Mouse (Mus musculus) forebrain, embryonic 16.5 days (tissue): ENCODE results near the gene Gba2. TPM values are rescaled to one million over a fixed set of nuclear protein-coding genes. Genes with fewer than 3 reads are reported as not detected.

Experiments
- ATAC-seq: fragments of 200-750 bp; cut with Nextera tagmentation; 2 replicates; pipeline ENCODE4 v1.8.0; 2017; ENCODE audit warnings: mild to moderate bottlenecking, moderate library complexity
- H3K27ac ChIP-seq: fragments of 300-500 bp; sonication (generic); 2 replicates; pipeline ENCODE4 v1.5.1; 2014; ENCODE audit warnings: low read length, control low read depth
- H3K27me3 ChIP-seq: fragments of 300-500 bp; sonication (generic); replicated peaks from 2 replicates; pipeline ENCODE4 v1.6.1; 2014; ENCODE audit warnings: low read length; ENCODE audit not compliant: control insufficient read depth, insufficient read depth
- H3K36me3 ChIP-seq: fragments of 300-500 bp; sonication (generic); 2 replicates; pipeline ENCODE4 v1.6.1; 2014; ENCODE audit not compliant: control insufficient read depth, insufficient read depth
- H3K4me1 ChIP-seq: fragments of 300-500 bp; sonication (generic); replicated peaks from 2 replicates; pipeline ENCODE4 v1.6.1; 2014; ENCODE audit warnings: low read length; ENCODE audit not compliant: control insufficient read depth, insufficient read depth
- H3K4me2 ChIP-seq: fragments of 300-500 bp; sonication (generic); 2 replicates; pipeline ENCODE4 v1.6.1; 2014; ENCODE audit warnings: mild to moderate bottlenecking, low read length, control low read depth
- H3K4me3 ChIP-seq: fragments of 300-500 bp; sonication (generic); replicated peaks from 2 replicates; pipeline ENCODE4 v1.5.1; 2014; ENCODE audit warnings: mild to moderate bottlenecking, low read length, control low read depth
- H3K9ac ChIP-seq: fragments of 300-500 bp; sonication (generic); replicated peaks from 2 replicates; pipeline ENCODE4 v1.6.1; 2014; ENCODE audit warnings: low read depth, low read length, control low read depth
- H3K9me3 ChIP-seq: fragments of 300-500 bp; sonication (generic); 2 replicates; pipeline ENCODE4 v1.6.1; 2016; ENCODE audit warnings: low read length; ENCODE audit not compliant: control insufficient read depth
- WGBS: fragments of 180-500 bp; shearing (Covaris S2); extraction: QIAGEN DNeasy Blood & Tissue Kit; methylation state at CpG from one replicate; pipeline ENCODE4 v1.1.7; 2014; 5-methylcytosine and 5-hydroxymethylcytosine counted together
- polyA plus RNA-seq: library from polyadenylated mRNA; unstranded; fragments of >200 nt; fragmentation: Nextera tagmentation; extraction: Ambion mirVana; gene quantifications from 2 replicates; pipeline ENCODE4 v1.2.1, GENCODE M21; 2015

Gba2 gene
- 62.3 and 64.6 TPM in 2 replicates for polyA plus RNA-seq

DNA sequence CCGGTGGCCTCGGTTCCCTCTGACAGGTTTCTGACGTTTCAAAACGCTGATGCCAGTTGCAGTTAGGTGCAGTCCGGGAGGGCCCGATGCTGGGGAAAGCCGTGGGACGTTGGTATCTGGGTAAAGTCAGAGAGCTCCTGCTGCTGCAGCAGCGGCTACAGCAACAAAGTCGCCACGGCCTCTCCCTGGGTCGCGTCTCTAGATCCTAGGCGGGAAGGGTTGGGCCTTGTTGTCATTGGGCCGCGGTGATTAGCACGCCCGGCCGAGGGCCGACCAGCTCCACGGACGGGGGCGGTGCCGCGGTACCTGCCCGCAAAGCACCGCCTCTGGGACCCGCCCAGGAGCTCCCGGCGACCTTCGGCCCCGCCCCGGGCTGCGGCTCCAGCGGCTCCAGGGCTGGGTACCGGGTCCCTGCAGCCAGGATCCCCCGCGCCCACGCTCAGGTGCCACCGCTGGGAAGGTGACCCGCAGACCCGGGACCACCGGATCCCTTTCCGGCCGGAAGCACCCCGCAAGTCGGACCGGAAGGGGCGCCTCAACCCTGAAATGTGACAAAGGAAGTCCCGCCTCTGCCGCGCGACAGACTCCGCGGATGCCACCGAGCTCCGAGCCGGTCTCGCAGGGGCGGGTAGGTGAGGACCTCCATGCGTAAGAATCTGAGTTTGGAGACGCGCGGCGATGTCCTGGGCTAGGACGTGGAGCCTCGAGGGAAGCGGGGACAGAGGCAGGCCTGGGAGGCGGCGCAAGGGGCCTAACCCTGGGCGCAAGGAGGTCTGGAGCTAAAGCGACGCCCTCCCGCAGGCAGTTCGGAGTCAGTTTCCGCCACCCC is at the start of gene Gba2, which contains the start of gene Rgp1:
Gene Gba2, minus strand, starts transcription at position 498 of the 829 bp plus-strand sequence.
Gene Rgp1, plus strand, starts transcription at position 340 of the 829 bp plus-strand sequence.
- Histone ChIP-seq H3K27me3 (no peaks in the 10 kb centered on the region), H3K4me3 (peak within 1 kb of the TSS; percentile 95), H3K9me3 (no peaks in the 10 kb centered on the region), H3K27ac (peak within 1 kb of the TSS; percentile 76), H3K4me1 (peaks cover 47% of the 10 kb centered on the region), H3K9ac (peak within 1 kb of the TSS; percentile 96), H3K36me3 (peaks cover 17% of the 10 kb centered on the region), H3K4me2 (peak within 1 kb of the TSS; percentile 83)
- under 1% methylated on average over 76 of the region's 76 CpGs for WGBS
- peak; percentile 88 for ATAC-seq

DNA sequence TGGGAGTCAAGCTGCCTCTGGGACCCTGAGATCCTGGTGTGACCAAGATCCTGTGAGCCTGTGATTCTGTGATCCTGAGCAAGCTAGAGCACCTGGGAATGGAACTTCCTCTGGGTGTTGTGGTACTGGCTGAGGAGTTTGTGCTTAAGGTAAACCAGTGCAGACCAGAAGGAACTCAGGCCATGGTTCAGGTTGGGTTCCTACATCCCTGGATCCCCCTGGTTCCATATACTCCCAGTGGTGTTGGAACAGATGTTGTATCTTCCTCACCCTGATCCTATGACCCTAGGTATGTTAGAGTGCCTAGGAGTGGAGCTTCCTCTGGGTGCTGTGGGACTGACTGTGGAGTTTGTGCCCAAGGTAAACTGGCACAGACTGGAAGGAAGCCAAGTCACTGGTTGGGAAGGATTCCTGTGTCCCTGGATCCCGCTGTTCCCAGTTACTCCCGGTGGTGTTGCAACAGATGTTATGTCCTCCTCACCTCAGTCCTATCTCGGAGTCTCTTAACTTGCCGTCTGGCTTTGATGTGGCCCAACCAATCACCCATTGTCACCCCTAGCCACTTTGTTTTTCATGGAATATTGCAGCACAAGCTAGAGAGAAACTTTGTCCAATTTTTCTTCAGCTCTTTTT is 41.6 kb upstream of the Gba2 start:
- no peak overlapping the region for H3K27ac ChIP-seq
- no peaks in the 10 kb centered on the region for H3K4me1 ChIP-seq
- no peak overlapping the region for H3K4me3 ChIP-seq
- H3K36me3 ChIP-seq: no peaks in the 10 kb centered on the region
- H3K27me3 ChIP-seq: no peaks in the 10 kb centered on the region
- no peak overlapping the region for H3K4me2 ChIP-seq
- 85% methylated on average over 4 of the region's 4 CpGs for WGBS
- peaks cover 5% of the 10 kb centered on the region for H3K9me3 ChIP-seq
- ATAC-seq: no peak
- no peak overlapping the region for H3K9ac ChIP-seq

DNA sequence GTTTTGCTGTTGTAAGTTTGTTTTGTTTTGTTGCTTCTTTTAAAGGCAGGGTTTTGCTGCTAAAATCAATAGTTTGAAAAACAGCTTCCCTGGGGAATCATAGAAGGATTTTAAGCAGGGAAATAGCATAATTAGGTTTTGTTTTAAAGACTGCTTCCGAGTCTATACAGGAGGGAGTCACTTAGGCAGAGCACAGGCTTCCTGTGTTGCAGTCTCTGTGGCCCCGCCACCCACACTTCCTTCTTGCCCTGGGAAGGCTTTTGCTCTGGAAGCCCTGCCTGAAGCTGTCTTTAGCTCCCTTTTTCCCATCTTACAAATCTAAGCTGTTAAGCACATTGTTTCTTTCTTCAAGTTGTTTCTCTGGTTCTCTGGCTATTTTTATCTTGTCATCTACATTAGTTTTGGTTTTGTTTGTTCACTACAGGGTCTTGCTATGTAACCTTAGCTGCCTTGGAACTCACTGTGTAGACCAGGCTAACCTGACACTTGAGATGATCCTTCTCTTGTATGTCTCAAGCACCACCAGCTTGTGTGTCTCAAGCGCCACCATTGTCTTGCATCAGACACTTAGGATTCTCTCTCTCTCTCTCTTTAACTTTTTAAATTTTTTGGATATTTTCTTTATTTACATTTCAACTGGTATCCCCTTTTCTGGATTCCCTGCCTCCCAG is 34.5 kb upstream of the Gba2 start:
- H3K4me2 ChIP-seq: no peak overlapping the region

DNA sequence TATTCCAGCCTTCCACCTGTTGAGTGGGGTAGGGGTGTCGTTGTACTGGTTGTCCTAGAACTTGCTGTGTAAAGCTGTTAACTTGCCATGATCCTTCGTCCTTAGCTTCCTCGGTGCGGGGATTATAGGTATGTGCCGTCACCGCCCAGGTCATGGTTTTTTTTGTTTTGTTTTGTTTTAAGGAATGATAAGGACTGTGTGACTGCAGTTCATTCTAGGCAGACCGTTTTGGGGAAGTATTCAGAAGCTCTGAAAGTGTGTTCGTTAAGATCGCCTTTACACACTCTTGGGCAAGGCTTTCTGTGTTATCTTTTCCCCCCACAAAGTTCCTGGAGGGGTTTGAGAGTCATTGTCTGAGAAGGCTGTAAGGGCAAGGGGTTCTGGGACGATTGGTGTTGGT is 33.9 kb upstream of the Gba2 start:
- Histone ChIP-seq H3K4me3 (no peak overlapping the region), H3K27me3 (no peaks in the 10 kb centered on the region), H3K4me1 (no peaks in the 10 kb centered on the region), H3K4me2 (no peak overlapping the region), H3K9ac (no peak overlapping the region), H3K27ac (no peak overlapping the region), H3K9me3 (no peaks in the 10 kb centered on the region), H3K36me3 (no peaks in the 10 kb centered on the region)
- WGBS: 65% methylated on average over 10 of the region's 10 CpGs
- no peak for ATAC-seq

More for the DNA sequence above, 34.5 kb upstream of the Gba2 start:
- Histone ChIP-seq H3K27ac (no peak overlapping the region), H3K9ac (no peak overlapping the region), H3K4me3 (no peak overlapping the region), H3K36me3 (no peaks in the 10 kb centered on the region), H3K27me3 (no peaks in the 10 kb centered on the region), H3K4me1 (no peaks in the 10 kb centered on the region), H3K9me3 (no peaks in the 10 kb centered on the region)
- 69% methylated on average over 3 of the region's 3 CpGs for WGBS
- no peak for ATAC-seq

DNA sequence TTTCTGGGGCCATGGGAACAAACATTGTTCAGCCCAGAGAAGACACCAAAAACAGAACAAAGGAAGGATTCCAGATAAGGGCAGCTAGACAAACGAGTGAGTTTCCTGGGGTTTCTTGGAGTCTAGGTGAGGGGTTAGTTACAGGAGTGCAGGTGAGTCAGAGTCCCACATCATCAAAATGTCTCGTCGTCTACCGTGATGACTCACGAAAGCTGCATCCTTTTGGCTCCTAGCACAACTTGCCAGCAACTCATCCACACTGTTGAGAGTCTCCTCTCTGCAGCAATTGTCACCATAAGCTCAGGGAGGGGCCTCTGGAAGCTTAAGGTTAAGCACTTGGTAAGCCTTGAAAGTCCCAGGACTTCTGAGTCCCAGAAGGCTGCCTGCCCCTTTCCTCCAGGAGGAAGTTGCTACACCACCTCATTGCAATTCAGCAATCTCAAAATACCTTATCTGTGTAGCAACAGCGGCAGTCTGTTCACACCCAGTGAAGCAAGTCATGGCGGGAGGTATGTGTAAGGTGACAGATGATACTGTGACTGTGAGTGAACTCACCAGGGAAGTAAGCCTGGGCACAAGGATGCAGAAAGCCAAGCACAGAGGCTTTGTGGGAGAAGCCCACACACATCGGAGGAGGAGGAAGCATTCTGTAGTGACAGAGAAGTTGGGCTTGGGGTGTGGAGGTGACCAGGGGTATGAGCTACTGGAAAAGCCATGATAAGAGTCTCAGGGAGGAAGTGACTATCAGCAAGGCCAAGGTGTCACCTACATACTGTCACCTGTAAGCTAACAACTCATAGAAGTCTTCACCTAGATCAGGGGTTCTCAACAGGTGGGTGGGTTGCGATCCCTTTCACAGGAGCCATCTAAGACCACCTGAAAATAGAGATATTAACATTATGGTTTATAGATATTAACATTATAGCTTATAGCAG is 26.3 kb upstream of the Gba2 start:
- H3K27ac ChIP-seq: no peak overlapping the region
- no peaks in the 10 kb centered on the region for H3K4me1 ChIP-seq
- WGBS: 83% methylated on average over 9 of the region's 9 CpGs
- no peak overlapping the region for H3K4me3 ChIP-seq
- H3K36me3 ChIP-seq: no peaks in the 10 kb centered on the region
- no peak overlapping the region for H3K9ac ChIP-seq
- H3K9me3 ChIP-seq: no peaks in the 10 kb centered on the region
- H3K27me3 ChIP-seq: no peaks in the 10 kb centered on the region
- no peak overlapping the region for H3K4me2 ChIP-seq
- no peak for ATAC-seq

DNA sequence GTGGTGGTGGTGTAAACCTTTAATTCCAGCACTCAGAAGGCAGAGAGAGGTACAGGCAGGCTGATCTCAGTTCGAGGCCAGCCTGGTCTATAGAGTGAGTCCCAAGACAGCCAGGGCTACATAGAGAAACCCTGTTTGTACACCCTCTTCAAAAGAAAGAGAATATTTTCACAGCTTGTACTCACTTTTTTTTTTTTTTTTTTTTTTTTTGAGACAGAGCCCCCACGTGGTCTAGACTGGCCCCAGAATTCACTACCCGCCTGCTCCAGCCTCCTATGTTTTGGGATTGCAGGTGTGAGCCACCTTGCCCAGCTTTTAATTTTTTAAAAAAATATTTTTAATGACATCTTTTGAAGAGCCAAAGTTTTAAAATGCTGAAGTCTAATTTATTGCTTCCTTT is 25.4 kb upstream of the Gba2 start:
- H3K27me3 ChIP-seq: no peaks in the 10 kb centered on the region
- H3K36me3 ChIP-seq: no peaks in the 10 kb centered on the region
- no peak overlapping the region for H3K27ac ChIP-seq
- no peak overlapping the region for H3K9ac ChIP-seq
- ATAC-seq: no peak
- WGBS: 86% methylated on average over 3 of the region's 3 CpGs
- no peaks in the 10 kb centered on the region for H3K4me1 ChIP-seq
- H3K4me3 ChIP-seq: no peak overlapping the region
- no peaks in the 10 kb centered on the region for H3K9me3 ChIP-seq
- H3K4me2 ChIP-seq: no peak overlapping the region

DNA sequence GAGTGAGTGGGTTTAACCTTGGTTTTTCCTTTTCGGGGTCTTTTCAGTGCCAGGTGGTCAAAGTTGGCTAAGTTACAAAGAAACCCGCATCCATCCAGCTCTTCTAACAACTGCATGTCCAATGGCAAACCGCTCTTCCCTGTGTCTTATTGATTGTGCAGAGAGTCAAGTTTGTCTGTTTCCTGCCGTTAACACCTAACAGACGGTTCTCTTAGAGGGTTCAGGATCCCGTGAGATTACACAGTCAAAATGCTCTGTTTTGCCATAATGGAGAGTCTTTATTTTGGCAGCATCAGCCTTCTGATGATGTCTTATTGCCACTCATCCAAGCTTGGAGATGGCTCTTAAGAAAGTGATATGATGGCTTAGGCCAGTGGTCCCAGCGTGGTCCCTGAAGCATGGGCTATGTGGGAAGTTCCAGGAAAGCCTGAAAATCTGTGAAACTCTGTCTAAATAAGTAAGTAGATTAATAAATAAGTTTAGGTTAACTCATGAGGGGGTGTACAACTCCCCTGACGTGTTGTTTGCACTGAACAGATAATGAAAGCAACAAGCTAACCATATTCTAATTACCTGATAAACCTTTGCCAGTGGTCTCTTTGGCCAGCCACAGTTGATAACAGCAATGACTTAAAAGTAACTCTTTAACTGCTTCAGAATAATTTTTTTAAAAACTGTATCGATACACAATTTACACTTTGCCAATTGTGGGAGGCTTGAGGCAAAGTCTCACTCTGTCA is 21.7 kb upstream of the Gba2 start:
- H3K9ac ChIP-seq: no peak overlapping the region
- H3K4me3 ChIP-seq: no peak overlapping the region
- no peaks in the 10 kb centered on the region for H3K36me3 ChIP-seq
- H3K4me1 ChIP-seq: no peaks in the 10 kb centered on the region
- ATAC-seq: no peak
- H3K27me3 ChIP-seq: no peaks in the 10 kb centered on the region
- H3K4me2 ChIP-seq: no peak overlapping the region
- H3K9me3 ChIP-seq: no peaks in the 10 kb centered on the region
- WGBS: 70% methylated on average over 9 of the region's 9 CpGs
- no peak overlapping the region for H3K27ac ChIP-seq

DNA sequence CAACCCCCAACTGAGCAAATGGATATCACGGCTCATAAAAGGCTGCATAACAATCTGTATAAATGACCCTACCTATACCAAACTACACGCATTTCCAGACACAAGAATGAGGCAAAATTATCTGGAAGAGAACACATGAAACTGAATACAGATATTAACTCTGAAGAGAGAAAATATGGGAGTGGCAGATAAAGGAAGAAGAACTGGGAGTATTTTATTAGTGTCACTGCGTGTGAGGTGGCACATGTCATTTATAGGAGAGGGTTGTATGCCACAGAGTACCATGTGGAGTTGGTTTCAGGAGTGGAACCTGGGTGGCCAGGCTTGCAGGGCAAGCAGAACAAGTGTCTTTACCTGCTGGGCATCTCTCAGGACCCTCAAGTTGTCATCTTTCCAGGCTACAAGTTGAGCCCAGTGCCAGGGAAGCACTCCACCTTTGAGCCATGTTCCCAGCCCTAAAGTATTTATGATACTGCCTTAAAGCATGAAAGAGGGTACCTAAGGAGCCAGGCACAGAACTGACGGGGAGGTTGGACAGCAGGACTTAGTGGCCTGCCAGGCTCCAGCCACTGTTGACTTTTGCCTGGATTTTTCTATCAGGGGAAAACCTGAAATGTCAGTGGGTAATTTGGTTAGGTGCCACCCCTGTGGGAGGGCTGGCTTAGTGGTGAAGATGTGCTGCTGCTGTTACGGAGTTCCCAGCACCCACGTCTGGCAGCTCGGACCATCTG is 20.1 kb upstream of the Gba2 start:
- WGBS: 90% methylated on average over 7 of the region's 7 CpGs
- Histone ChIP-seq H3K4me1 (no peaks in the 10 kb centered on the region), H3K27ac (no peak overlapping the region), H3K9me3 (no peaks in the 10 kb centered on the region), H3K36me3 (no peaks in the 10 kb centered on the region), H3K4me3 (no peak overlapping the region), H3K27me3 (no peaks in the 10 kb centered on the region), H3K9ac (no peak overlapping the region), H3K4me2 (no peak overlapping the region)
- ATAC-seq: no peak
